Mouse (Mus musculus) frontal cortex, adult (tissue): ENCODE measurements around the gene BC004004.
A peak's percentile ranks its signal among the peaks of the same experiment; 100 is the strongest.
"Not testable (repeated sequence)": the region's sequence is repeated elsewhere in the genome, so short reads cannot be mapped to it uniquely, and the experiment has no call there.

Source experiments
- ATAC-seq: cut with Nextera tagmentation; 2 replicates; pipeline ENCODE4 v1.9.2; 2017; ENCODE audit warnings: mild to moderate bottlenecking, moderate library complexity, mixed read lengths; ENCODE audit not compliant: low TSS enrichment

BC004004 gene

DNA sequence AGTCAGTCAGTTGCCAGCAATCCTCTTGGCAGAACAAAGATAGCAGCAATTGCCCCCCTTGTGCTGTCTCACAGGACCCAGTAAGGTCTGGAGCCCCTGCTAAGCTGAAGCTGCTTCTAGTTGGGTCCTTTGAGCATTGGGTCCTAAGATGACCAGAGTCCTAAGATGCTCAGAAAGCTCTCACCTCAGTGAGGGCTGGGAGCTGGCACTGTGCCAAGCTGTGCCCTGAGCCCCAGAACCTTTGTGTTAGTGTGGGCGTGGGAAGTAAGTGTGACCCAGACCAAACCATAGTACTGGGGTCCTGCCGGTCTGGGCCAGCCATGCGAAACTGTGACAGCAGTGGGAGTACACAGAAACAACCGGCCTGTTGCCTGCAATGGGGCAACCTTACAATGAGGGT, 30.7 kb downstream of the BC004004 start:
- ATAC-seq, result no peak

DNA sequence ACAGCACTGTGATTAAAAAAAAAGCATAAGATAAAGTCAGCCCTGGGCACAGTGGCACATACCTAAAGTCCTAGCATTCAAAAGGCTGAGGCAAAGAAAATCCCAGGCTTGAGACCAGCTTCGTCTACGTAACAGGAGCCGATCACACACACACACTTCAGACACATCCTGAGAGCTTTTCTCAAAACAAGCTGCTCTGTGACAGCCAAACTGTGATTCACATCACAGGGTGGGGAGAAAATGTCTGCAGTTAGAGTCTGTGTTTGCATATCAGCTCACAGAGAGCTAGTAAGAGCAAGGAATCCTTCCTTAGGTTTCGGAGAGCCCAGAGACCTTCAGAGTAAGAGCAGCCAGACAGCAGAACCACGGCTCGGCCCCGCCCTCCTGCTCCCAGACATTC, 32.3 kb downstream of the BC004004 start:
- peak; percentile 41; the same call in 1 of the 2 replicates for ATAC-seq

DNA sequence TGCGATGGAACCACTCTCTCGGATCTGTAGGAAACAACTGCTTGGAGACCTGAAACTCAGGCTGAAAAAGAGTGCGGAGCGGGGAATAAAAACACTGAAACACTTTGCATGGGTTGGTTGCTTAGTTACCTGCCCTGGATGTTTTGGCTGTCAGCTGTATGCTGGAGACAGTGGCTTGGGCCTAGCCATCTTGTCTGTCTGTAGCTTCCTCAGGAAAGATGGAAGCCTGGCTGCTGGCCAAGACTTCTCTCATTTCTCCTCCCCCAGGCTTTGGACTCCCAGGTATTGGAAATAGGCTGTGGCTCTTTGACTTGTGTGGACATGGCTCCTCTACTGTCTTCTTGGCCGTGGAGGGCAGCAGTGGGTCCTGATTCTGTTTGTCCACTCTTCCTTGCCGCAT, 32.8 kb downstream of the BC004004 start:
- no peak for ATAC-seq

DNA sequence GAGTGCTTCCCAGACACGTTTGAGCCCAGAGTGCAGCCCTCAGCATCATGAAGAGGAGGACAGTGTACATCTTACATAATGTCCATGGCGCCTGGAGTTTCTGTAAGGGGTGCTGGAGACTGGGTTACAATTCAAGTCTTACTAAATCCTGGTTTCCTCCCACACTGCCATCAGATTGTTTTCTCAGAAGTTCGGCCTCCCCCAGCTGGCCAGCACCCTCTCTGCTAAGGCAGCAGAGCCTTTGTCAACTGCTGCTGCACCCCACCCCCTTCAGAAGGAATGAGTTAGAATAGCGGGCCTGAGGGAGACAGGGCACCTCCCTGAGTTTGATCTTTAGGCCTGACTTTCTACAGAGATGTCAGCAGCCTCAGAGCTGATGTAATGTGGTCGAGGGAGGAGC, 33.6 kb downstream of the BC004004 start:
- ATAC-seq, result peak; percentile 51; the same call in 1 of the 2 replicates

DNA sequence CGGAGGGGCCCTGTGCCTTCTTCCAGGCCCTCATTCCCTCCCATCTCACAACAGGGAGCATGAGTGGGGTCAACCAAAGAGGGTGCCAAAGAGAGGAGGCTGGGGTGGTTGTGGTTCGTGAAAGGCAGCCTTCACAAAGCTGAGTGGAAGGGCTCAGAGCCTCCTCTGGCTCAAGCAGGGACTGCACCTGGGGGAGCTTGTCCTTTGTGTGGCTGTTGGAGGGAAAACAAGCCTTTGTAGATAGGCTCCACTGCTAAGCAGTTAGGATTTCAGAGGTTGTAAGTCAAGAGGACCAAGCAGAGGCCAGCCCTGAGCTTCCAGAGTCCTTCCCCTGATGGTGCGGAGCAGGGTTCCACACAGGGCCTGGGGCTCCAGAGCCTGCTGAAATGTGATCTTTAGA, 34.5 kb downstream of the BC004004 start:
- ATAC-seq, result no peak

DNA sequence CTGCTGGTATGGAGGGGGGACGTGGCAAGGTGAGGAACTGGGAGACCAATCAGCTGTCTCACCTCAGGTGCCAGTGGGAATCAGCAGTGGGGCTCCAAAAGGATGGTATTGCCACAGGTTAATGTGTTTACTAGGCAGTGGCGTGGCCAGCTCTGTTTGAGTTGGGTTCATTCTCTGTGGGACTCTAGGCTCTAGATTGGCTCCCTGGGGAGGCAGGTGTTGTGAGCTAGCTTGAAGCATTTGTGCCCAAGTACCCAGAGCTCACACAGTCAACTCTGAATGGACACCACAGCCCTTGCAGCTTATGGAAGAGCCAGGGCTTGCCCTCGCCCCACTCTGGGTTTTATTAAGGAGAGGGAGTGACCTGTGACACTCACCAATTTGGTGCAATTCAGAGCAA, 35.3 kb downstream of the BC004004 start:
- no peak for ATAC-seq

DNA sequence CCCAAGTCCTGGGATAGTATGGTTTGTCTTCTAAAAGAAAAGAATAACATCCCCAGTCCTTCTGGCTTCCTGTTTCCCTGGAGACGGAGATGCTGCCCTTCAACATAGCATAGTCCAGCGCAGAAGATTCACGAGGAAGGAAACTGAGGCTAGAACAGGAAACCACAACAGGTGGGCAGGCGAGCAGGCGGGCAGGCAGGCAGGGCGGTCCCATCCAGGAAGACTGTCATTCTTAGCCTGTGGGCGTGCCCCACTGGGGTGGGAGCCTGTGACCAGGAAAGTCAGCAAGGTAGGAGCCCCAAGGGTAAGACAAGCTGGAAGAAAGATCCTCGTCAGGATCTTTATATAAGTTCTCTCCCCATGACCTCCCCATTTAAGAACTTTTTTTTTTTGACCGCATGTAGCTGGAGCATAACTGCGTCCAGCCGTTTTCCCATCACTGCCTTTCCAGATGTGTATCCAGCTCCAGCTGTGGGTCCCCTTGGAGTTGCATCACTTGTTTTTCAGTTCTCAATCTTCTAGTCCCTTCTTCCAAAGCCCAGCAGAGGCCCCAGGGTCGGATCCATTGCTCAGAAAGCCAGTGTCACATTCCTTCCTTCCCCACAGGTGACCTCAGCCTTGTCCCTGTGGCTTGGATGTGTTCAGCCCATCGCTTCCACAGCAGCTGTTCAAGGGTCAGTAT, 35.9 kb downstream of the BC004004 start:
- ATAC-seq, result no peak

DNA sequence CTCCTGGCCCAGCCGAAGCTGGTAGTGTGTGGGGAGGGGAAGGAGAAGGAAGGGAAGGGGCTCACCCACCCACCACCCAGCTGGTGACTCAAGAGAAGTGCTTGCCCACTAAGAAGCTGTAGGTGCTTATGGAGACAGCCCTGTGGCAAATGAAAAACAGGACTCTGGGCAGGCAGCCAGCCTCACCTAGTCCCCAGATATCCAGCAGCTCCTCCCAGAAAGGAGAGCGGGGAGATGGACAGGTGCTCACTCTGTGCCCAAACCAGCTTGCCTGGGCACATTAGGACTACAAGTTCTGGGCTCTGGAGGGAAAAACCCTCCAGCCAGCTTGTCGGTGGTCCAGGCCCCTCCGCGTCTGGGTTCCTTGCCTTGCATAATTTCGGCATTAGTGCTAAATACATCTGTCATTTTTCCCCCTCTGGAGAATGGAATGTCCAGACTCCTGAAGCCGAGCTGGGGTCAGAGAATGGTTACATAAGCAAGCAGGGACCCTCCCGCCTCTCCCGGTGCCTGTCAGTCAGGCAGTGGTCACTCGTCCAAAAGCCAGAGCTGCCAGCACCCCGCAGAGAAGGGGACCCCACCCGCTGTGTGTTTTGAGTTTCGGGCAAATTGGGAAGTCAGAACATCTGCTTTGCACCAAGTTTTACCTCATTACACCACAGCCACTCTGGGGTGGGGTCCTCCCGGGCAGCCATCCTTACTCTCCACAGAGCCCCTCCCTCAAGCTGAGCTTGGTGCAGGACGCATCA, 36.6 kb downstream of the BC004004 start:
- ATAC-seq, result no peak

DNA sequence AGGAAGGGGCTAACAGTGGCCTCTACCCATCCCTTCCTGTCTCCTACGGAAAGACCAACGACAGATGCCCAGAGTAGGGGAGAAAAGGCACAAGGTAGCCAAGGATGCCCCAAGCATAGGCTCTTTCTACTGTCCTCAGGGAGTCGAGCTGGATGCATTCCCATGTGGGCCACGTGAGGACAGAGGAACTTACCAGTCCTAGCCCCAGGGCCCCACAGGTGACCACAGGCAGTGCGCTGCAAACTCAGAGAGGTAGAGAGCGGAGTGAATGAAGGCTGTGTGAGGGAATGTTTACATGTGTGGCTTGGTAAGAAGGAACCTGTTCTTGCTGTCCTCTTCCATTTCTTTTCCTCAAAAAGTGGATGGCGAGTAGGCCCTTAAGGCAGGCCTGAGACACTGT, 37.3 kb downstream of the BC004004 start:
- ATAC-seq, result no peak

DNA sequence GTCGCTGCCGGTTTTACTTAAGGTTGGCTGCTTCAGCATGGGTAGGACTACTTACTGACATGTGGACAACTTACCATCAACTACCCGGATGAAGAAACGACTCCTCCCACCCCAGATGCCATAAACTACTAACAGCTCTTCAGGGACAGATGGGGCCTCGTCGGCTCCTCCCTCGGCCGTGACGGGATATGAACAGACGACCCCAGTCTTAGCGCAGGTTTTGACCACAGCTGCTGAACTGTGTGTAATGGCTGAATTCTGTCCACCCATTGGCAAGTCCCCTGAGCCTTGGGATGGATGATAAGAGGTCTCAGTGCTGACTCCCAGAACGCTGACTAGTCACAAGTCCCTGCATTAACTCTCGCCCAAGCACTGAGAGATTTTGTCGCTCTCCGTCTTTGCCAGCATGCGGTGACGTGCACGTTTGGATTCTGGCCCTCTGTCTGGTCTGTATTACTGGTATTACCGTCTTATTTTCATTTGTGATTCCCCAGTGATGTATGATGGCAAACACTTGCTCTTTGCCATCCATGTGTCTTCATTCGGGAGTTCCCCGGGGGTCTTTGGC, 41.6 kb downstream of the BC004004 start:
- no peak for ATAC-seq

DNA sequence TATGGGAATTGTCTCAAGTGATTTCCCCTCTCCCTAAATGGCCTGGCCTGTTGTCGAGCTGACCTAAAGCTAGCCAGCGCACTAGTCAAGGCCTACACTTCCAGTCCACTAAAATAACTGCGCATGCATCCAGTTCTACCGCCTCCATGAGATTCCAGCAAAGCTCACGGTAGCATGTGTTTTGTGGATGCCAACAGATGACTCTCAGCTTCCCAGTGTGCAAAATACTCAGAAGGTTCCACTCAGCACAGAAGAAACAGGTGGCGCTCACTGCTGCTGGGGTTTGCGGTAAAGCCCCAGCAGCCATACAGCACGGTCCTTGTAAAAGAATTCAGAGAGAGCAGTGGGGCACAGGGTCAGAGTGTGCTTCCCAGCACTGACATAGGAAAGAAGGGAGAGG, 43.0 kb downstream of the BC004004 start:
- ATAC-seq, result peak; percentile 87

DNA sequence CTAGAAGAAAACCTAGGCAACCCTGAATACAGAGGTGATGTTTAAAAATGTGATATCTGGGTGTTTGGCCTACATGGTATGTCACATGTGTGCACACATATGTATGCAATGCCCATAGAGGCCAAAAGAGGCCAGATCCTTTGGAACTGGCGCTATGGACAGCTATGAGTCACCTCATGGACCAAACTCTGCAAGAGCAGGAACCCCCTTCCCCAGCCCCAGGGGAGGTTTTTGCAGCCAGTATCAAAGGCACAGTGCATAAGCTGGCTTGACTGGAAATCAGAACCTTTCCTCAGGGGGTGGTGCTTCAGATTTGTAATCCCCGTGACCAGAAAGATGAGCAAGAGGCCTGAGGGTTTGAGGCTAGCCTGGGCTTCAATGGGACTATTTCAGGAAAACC, 43.5 kb downstream of the BC004004 start:
- no peak for ATAC-seq

DNA sequence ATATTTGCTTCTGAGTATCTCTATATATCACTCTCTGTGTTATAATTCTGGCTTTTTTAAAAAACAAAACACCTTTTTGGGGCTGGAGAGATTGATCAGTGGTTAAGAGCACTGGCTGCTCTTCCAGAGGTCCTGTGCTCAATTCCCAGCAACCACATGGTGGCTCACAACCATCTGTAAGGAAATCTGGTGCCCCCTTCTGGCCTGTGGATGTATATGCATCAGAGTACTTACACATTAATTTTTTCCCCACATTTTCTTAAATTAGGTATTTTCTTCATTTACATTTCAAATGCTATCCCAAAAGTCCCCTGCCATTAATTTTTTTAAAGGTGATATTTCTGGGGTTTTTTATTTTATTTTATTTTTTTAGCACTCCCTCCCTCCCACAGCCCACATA, 44.7 kb downstream of the BC004004 start:
- ATAC-seq, result no peak

DNA sequence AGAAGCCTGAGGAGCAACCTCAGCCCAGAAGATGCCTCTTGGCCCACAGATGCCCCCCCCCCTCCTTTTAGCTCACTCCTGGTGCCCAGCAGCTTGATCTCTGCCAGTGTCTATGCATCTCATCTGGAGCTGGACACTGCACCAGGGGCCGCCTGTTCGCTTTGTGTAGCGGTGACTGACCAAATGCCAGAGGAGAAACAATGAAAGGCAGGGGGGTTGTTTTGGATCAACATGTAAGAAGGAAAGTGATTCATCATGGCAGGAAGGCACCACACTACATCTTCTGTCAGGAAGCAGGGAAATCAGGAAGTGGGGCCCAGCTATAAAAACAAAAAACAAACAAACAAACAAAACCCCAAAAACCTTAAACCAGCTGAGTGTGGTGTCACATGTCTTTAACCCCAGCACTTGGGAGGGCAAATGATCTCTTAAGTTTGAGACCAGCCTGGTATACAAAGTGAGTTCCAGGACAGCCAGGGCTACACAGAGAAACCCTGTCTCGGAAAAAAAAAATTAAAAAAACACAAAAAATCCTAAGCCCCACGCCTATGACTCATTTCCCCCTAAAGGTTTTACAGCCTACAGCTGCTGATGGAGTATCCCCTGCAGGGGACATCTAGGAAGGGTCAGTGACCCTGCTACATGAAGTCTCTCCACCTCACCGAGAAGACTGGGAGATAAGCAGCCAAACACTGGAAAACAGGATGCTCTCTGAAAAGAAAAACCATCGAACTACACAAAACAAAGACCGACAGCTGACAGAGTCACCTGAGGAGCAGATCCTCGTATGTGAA, 47.3 kb downstream of the BC004004 start:
- ATAC-seq, result no peak

DNA sequence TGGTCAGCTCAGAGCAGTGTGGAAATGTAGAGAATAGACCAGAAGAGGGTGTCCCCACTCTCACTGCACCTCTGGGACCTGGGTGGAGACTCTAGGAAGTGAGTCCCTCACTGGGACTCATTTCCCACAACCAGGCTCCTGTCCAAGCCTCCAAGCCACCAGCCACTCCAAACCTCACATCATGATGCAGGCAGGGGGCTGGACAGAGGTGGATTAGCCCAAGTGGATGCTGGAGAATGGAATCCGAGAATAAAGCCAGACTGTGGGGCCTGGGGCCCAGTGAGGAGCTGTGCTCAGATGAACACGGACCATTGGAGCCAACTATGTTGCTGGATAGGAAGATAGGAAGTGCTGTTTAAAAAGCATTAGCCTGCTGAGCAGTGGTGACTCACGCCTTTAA, 48.3 kb downstream of the BC004004 start:
- no peak for ATAC-seq

DNA sequence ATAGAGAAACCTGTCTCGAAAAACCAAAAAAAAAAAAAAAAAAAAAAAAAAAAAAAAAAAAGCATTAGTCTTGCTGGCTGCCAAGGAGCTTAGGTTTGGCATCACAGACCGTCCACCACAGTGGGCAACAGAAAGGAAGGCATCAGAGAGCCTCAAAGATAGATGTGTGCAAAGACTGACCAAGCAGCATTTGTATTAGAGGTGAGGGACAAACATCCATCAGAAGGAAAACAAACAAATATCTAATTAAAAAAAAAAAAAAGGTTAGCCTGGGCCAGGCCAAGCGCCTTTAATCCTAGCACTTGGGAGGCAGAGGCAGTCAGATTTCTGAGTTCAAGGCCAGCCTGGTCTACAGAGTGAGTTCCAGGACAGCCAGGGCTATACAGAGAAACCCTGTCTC, 48.8 kb downstream of the BC004004 start, which contains the start of gene Pi16:
Pi16 (plus strand) TSS at position 301 of the 400 bp plus-strand sequence.
- ATAC-seq, result not testable (repeated sequence)

DNA sequence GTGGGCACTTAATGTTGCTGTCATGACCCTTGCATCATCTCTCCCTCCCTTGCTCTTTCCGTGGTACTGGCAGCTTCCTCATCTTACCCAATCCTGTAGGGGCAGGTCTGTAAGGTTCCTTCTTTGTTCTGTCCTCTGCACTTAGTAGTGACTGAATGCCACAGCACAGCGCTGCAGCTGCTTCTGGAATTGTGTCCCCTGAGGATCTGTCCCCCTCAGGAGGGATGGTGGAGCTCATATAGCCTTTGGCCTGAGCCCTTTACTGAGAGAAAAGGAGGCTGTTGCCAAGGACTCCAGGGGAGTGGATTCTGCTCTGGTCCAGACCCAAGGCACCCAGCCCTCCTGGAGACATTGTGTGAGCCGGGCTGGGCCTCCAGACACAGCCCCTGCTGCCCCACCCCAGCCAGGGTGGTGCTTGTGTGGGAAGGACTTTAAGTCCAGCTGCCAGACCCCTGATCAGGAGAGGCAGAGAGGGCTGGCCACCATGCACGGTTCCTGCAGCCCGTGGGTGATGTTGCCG, 50.2 kb downstream of the BC004004 start:
- ATAC-seq, result no peak

DNA sequence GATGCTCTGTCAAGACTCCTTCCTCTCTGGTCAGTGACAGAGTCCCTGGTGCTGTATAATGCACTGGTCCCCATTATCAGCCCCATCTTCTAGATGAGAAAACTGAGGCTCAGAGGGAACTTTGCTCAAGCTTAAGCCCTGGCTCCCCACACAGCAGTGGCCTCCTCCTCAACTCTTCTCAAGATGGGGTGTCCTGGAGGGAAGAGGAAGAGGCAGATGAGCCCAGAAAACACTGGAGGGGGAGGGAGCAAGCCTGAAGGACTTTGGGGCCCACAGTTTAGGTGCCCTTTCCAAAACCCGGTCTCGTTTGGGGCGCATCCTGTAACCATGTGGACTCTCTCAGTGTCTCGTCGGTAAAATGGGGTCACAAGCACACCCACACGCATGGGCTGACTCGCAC, 50.9 kb downstream of the BC004004 start:
- no peak for ATAC-seq

DNA sequence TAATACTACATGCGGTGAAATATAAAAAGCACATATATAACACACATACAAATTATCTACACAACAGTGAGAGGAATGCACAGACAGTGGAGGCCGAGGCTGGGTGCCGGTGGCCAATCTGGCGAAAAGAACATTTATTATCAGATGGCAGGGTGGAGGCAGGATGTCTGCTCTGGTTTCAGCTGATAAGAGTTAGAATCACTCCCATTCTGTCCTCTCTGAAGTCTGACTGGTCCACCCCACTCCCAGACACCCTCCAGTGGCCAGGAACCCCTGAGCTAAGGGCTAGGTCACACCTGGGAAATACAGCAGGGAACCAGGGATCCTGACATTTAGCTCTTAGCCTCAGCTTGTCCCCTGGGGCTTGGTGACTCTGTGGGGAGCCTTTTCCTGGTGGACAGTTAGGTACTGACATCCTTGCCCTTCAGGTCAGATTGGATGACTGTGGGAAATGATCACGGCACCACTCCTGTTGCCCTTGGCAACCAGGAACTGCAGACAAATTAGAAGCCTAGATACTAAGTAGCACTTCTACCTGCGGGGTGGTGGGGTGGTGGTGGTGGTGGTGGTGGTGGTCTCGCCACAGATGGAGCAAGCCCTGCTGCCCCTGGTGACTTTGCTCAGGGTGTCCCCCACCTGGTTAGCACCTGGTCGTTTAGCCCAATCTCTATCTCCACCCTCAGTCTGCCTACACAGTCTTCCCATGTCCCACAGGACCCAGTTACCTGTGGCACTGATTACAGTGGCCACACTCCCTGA, 51.5 kb downstream of the BC004004 start:
- no peak for ATAC-seq

DNA sequence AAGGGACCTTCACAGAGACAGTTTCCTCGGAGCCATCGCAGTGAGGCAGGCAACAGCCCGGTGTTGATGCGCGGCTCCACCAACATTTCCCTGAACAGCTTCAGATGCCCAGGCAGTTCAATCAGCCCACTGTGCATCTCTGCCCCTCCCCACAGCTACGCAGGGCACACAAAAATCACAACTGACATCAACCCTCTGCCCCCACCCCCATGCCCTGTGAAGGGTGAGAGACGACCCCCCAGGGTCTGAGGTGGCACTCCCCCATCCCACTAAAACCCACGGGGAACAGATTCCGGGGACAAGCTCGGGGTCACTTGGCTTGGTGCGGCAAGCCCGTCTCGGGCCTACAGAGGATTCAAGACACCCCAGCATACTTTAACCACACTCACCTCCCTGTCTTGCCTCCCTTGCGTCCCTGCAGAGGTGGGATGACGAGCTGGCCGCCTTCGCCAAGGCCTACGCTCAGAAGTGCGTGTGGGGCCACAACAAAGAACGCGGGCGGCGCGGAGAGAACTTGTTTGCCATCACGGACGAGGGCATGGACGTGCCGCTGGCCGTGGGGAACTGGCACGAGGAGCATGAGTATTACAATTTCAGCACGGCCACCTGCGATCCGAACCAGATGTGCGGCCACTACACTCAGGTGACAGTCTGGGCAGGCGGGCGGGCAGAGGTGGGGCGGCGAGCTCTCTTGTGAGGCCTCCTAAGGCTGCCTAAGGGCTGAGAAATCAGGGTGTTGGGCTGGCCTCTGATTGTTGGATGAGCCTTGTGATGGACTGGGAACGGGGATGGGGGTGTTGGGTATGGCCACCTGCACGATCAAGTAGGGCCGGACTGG, 53.4 kb downstream of the BC004004 start:
- ATAC-seq, result no peak
